Mouse (Mus musculus) ES-E14 (cell line): ENCODE results near the gene Trpm2. TPM values are rescaled to one million over a fixed set of nuclear protein-coding genes. Genes with fewer than 3 reads are reported as not detected.

Experiments
- DNase-seq: peaks from one replicate; pipeline ENCODE4 v3.0.0-alpha.2; 2013; ENCODE audit warnings: low read depth, low spot score
- H3K27ac ChIP-seq: 2 replicates; pipeline ENCODE4 v1.5.1; 2012; ENCODE audit warnings: low read depth, mild to moderate bottlenecking, low read length, moderate library complexity, mixed read lengths; ENCODE audit not compliant: poor library complexity, insufficient read depth, severe bottlenecking
- H3K36me3 ChIP-seq: 2 replicates; pipeline ENCODE4 v1.6.1; 2012; ENCODE audit warnings: mild to moderate bottlenecking, low read length, moderate library complexity, mixed read lengths; ENCODE audit not compliant: control insufficient read depth, poor library complexity, insufficient read depth, severe bottlenecking
- H3K4me1 ChIP-seq, 2 experiments: fragments of 150-350 bp in 1 of 2; sonication (generic) in 1 of 2; 2 replicates each; pipeline ENCODE4 v1.6.1; 2012; ENCODE audit warnings: low read length in 2 of 2, mild to moderate bottlenecking in 1 of 2, mixed read lengths in 1 of 2; ENCODE audit not compliant: control insufficient read depth in 2 of 2, insufficient read depth in 2 of 2, poor library complexity in 1 of 2
- H3K4me3 ChIP-seq, 2 experiments: fragments of 150-350 bp in 1 of 2; sonication (generic) in 1 of 2; 2 replicates each; pipeline ENCODE4 v1.5.1; 2012; ENCODE audit warnings: low read length in 2 of 2, low read depth in 1 of 2, mild to moderate bottlenecking in 1 of 2, mixed read lengths in 1 of 2; ENCODE audit not compliant: insufficient read depth in 1 of 2, poor library complexity in 1 of 2, severe bottlenecking in 1 of 2
- H3K9ac ChIP-seq: 2 replicates; pipeline ENCODE4 v1.6.1; 2012; ENCODE audit warnings: low read depth, mild to moderate bottlenecking, low read length, mixed read lengths; ENCODE audit not compliant: poor library complexity, insufficient read depth, severe bottlenecking
- H3K9me3 ChIP-seq: fragments of 150-350 bp; sonication (generic); 2 replicates; pipeline ENCODE4 v1.6.1; 2012; ENCODE audit warnings: low read depth, mild to moderate bottlenecking, low read length; ENCODE audit not compliant: control insufficient read depth, insufficient read depth
- CHD2 ChIP-seq: IDR thresholded peaks from 2 replicates; pipeline ENCODE4 v1.6.1; 2014; ENCODE audit warnings: mild to moderate bottlenecking, low read depth, low read length, inconsistent platforms
- HCFC1 ChIP-seq: IDR thresholded peaks from 2 replicates; pipeline ENCODE4 v1.6.1; 2012; ENCODE audit warnings: low read length, inconsistent platforms, borderline replicate concordance; ENCODE audit not compliant: insufficient read depth
- MAFK ChIP-seq: IDR thresholded peaks from 2 replicates; pipeline ENCODE4 v1.6.1; 2014; ENCODE audit warnings: mild to moderate bottlenecking, low read depth, low read length, inconsistent platforms; ENCODE audit not compliant: insufficient read depth
- ZC3H11A ChIP-seq: IDR thresholded peaks from 2 replicates; pipeline ENCODE4 v1.6.1; 2012; ENCODE audit warnings: low read depth, mild to moderate bottlenecking, inconsistent platforms, low read length, borderline replicate concordance
- ZNF384 ChIP-seq: IDR thresholded peaks from 2 replicates; pipeline ENCODE4 v1.6.1; 2012; ENCODE audit warnings: low read depth, low read length, inconsistent platforms
- in situ Hi-C, 2 experiments: fragments of 600-800 bp; cut with MboI; formaldehyde crosslinking; loops; one replicate each; pipeline ENCODE4 v1.15.1; 2025; ENCODE audit warnings: low sequenced_read_pairs in 2 of 2, inconsistent platforms in 1 of 2; ENCODE audit not compliant: unreplicated experiment in 2 of 2
- total RNA-seq: library from RNA; depleted of rRNA; stranded (reverse); fragments of 300-350 nt; gene quantifications from 2 replicates; pipeline ENCODE4 v1.2.3, GENCODE M21; 2012

Gene Trpm2
- total RNA-seq, 1 experiment, result 0.54 TPM

- Histone ChIP-seq H3K4me1 (peaks cover 0 to 1% of the 10 kb centered on the region in 2 experiments; a peak in 1 of 4 replicates), H3K9ac (no peak overlapping the region), H3K4me3 (no peak overlapping the region), H3K36me3 (peaks cover 78% of the 10 kb centered on the region), H3K9me3 (no peaks in the 10 kb centered on the region), H3K27ac (no peak overlapping the region; the same call in 1 of the 2 replicates)
- DNase-seq, result no peak
- no peak for TF ChIP-seq MAFK
- no peak for TF ChIP-seq HCFC1
- TF ChIP-seq ZNF384, result no peak
- no peak for TF ChIP-seq CHD2
- no peak for TF ChIP-seq ZC3H11A
- in situ Hi-C loops, result no loop called here
These were observed 29.8 kb upstream of the Trpm2 start for GRCm38 (mm10) chr10:78000200-78000599.

- no peak for TF ChIP-seq ZNF384
- no peak for TF ChIP-seq HCFC1
- no peak for TF ChIP-seq CHD2
- no peak for TF ChIP-seq MAFK
- TF ChIP-seq ZC3H11A, result no peak
- H3K4me1 ChIP-seq, result no peaks in the 10 kb centered on the region
- no peaks in the 10 kb centered on the region for H3K9me3 ChIP-seq
- peaks cover 89% of the 10 kb centered on the region for H3K36me3 ChIP-seq
- H3K27ac ChIP-seq, result no peak overlapping the region
- no peak overlapping the region for H3K4me3 ChIP-seq
- H3K9ac ChIP-seq, result no peak overlapping the region
- in situ Hi-C loops, result no loop called here
- DNase-seq, result no peak
These were observed 25.3 kb upstream of the Trpm2 start for GRCm38 (mm10) chr10:77995639-77996038.

- in situ Hi-C loops, result no loop called here
- TF ChIP-seq CHD2 (no peak), HCFC1 (no peak), ZC3H11A (no peak), ZNF384 (no peak), MAFK (no peak)
- Histone ChIP-seq H3K36me3 (peaks cover 33% of the 10 kb centered on the region), H3K9me3 (no peaks in the 10 kb centered on the region), H3K4me1 (0 out of 4 replicates have a peak, but pooled peaks cover 0 to 2% of the 10 kb centered on the region in 2 experiments), H3K27ac (no peak overlapping the region), H3K4me3 (no peak overlapping the region), H3K9ac (no peak overlapping the region)
- DNase-seq, result no peak
These were observed 15.4 kb upstream of the Trpm2 start for GRCm38 (mm10) chr10:77985775-77986174.

GRCm38 (mm10) chr10:77984660-77985059 lies 14.3 kb upstream of the Trpm2 start:
- TF ChIP-seq MAFK, result no peak
- TF ChIP-seq HCFC1, result no peak
- peak; percentile 84 for TF ChIP-seq ZC3H11A
- no peak for TF ChIP-seq ZNF384
- no peak for TF ChIP-seq CHD2
- no peak overlapping the region for H3K27ac ChIP-seq
- in situ Hi-C loops, result no loop called here
- no peak overlapping the region for H3K4me3 ChIP-seq
- DNase-seq, result peak; percentile 83
- no peak overlapping the region for H3K9ac ChIP-seq
- H3K9me3 ChIP-seq, result no peaks in the 10 kb centered on the region
- peaks cover 22% of the 10 kb centered on the region for H3K36me3 ChIP-seq
- H3K4me1 ChIP-seq, result no peaks in the 10 kb centered on the region
